Mouse (Mus musculus) lung, postnatal 0 days (tissue): ENCODE measurements around the gene Inpp5a.

Experiments used
- CTCF ChIP-seq: IDR thresholded peaks from 2 replicates; pipeline ENCODE4 v1.5.1; 2016; ENCODE audit warnings: antibody characterized with exemption, mild to moderate bottlenecking
- EP300 ChIP-seq: IDR thresholded peaks from 2 replicates; pipeline ENCODE4 v1.6.1; 2016; ENCODE audit warnings: antibody characterized with exemption, mild to moderate bottlenecking, control low read depth

DNA sequence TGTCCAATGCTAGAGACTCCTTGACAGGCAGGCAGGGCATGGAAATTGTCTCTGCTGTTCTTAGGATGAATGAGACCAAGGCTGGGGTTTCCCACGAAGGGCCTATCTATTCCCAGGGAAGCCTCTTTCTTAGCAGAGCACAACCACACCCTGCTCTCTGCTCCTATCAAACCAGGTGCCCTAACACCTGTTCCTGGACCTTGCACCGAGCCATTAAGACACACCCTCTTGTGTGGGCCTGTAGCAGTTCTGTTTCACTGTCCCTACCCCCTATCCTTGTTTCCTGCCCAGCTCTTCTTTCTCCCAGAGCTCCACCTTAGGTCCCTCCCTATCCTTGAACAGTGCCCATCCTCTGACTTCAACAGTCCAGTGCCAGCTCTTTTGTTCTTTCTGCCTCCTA, 31.9 kb upstream of the Inpp5a start:
- TF ChIP-seq CTCF (no peak), EP300 (no peak)
